Mouse (Mus musculus) cortical plate, adult 2 months (tissue): Measurements from ENCODE around the gene Dgkg. TPM values are rescaled to one million over a fixed set of nuclear protein-coding genes. Genes with fewer than 3 reads are reported as not detected.

ENCODE experiments used
- H3K27ac ChIP-seq: fragments of 200-500 bp; 2 replicates; pipeline ENCODE4 v1.5.1; 2012; ENCODE audit warnings: low read length, control low read depth, inconsistent platforms; ENCODE audit not compliant: insufficient read depth
- H3K4me1 ChIP-seq: fragments of 200-500 bp; 2 replicates; pipeline ENCODE4 v1.6.1; 2011; ENCODE audit warnings: low read length; ENCODE audit not compliant: control insufficient read depth, insufficient read depth
- H3K4me3 ChIP-seq: fragments of 200-500 bp; 2 replicates; pipeline ENCODE4 v1.5.1; 2011; ENCODE audit warnings: mild to moderate bottlenecking, low read length, control low read depth; ENCODE audit not compliant: insufficient read depth
- CTCF ChIP-seq: fragments of 200-500 bp; IDR thresholded peaks from 2 replicates; pipeline ENCODE4 v1.5.1; 2011; ENCODE audit warnings: mild to moderate bottlenecking, control low read depth, low read length; ENCODE audit not compliant: insufficient read depth; ENCODE audit errors: extremely low read depth
- POLR2A ChIP-seq: fragments of 200-500 bp; IDR thresholded peaks from 2 replicates; pipeline ENCODE4 v1.6.1; 2011; ENCODE audit warnings: mild to moderate bottlenecking, low read length, control low read depth; ENCODE audit not compliant: insufficient read depth; ENCODE audit errors: extremely low read depth
- polyA plus RNA-seq: library from polyadenylated mRNA; depleted of rRNA; stranded (reverse); fragments of >200 nt; gene quantifications from 2 replicates; pipeline ENCODE4 v1.2.3, GENCODE M21; 2012

Dgkg gene
- polyA plus RNA-seq, 1 experiment, result 14.0 TPM

- Histone ChIP-seq H3K4me1 (no peaks in the 10 kb centered on the region), H3K4me3 (no peak overlapping the region), H3K27ac (no peak overlapping the region)
- TF ChIP-seq POLR2A, result no peak
- TF ChIP-seq CTCF, result no peak
These were observed 54.6 kb downstream of the Dgkg start for GRCm38 (mm10) chr16:22602399-22602798.

- TF ChIP-seq POLR2A (no peak), CTCF (no peak)
- H3K27ac ChIP-seq, result no peak overlapping the region
- no peaks in the 10 kb centered on the region for H3K4me1 ChIP-seq
- H3K4me3 ChIP-seq, result no peak overlapping the region
These were observed 55.3 kb downstream of the Dgkg start for GRCm38 (mm10) chr16:22601756-22602155.

GRCm38 (mm10) chr16:22600108-22600699 lies 56.8 kb downstream of the Dgkg start:
- no peak overlapping the region for H3K4me3 ChIP-seq
- H3K4me1 ChIP-seq, result no peaks in the 10 kb centered on the region
- no peak overlapping the region for H3K27ac ChIP-seq
- TF ChIP-seq CTCF (no peak), POLR2A (no peak)

- Histone ChIP-seq H3K27ac (no peak overlapping the region), H3K4me1 (no peaks in the 10 kb centered on the region), H3K4me3 (no peak overlapping the region)
- TF ChIP-seq POLR2A (no peak), CTCF (no peak)
These were observed 58.3 kb downstream of the Dgkg start for GRCm38 (mm10) chr16:22598741-22599140.

GRCm38 (mm10) chr16:22596394-22596793 lies 60.6 kb downstream of the Dgkg start:
- no peak for TF ChIP-seq POLR2A
- no peak for TF ChIP-seq CTCF
- Histone ChIP-seq H3K27ac (no peak overlapping the region), H3K4me1 (no peaks in the 10 kb centered on the region), H3K4me3 (no peak overlapping the region)

- H3K4me3 ChIP-seq, result no peak overlapping the region
- H3K4me1 ChIP-seq, result no peaks in the 10 kb centered on the region
- no peak overlapping the region for H3K27ac ChIP-seq
- TF ChIP-seq POLR2A, result no peak
- no peak for TF ChIP-seq CTCF
These were observed 63.1 kb downstream of the Dgkg start for GRCm38 (mm10) chr16:22593907-22594306.

GRCm38 (mm10) chr16:22589619-22590018 lies 67.4 kb downstream of the Dgkg start:
- no peak overlapping the region for H3K27ac ChIP-seq
- no peak overlapping the region for H3K4me3 ChIP-seq
- H3K4me1 ChIP-seq, result no peaks in the 10 kb centered on the region
- TF ChIP-seq CTCF (no peak), POLR2A (no peak)

- TF ChIP-seq CTCF (0 out of 2 replicates have a peak, but pooled peaks have one; percentile 2), POLR2A (no peak)
- no peak overlapping the region for H3K4me3 ChIP-seq
- no peak overlapping the region for H3K27ac ChIP-seq
- no peaks in the 10 kb centered on the region for H3K4me1 ChIP-seq
These were observed 70.7 kb downstream of the Dgkg start for GRCm38 (mm10) chr16:22586151-22586836.

- Histone ChIP-seq H3K27ac (no peak overlapping the region), H3K4me3 (no peak overlapping the region), H3K4me1 (no peaks in the 10 kb centered on the region)
- no peak for TF ChIP-seq POLR2A
- no peak for TF ChIP-seq CTCF
These were observed 71.5 kb downstream of the Dgkg start for GRCm38 (mm10) chr16:22585523-22585922.

- no peak overlapping the region for H3K27ac ChIP-seq
- no peak for TF ChIP-seq CTCF
- no peak for TF ChIP-seq POLR2A
- no peak overlapping the region for H3K4me3 ChIP-seq
- no peaks in the 10 kb centered on the region for H3K4me1 ChIP-seq
These were observed 73.6 kb downstream of the Dgkg start for GRCm38 (mm10) chr16:22583401-22583800.
